Mouse (Mus musculus) megakaryocyte, embryonic 14.5 days (primary cell): ENCODE results near the gene AI182371.

ENCODE experiments used
- FLI1 ChIP-seq: IDR thresholded peaks from 2 replicates; pipeline ENCODE4 v1.6.1; 2012; ENCODE audit warnings: low read length, inconsistent platforms, mixed read lengths
- GATA1 ChIP-seq: IDR thresholded peaks from 3 replicates; pipeline ENCODE4 v1.6.1; 2012; ENCODE audit warnings: mixed read lengths, low read length, inconsistent platforms, borderline replicate concordance

GRCm38 (mm10) chr2:35060897-35061296 is 40.4 kb downstream of the AI182371 start:
- TF ChIP-seq GATA1 (no peak), FLI1 (no peak)
